Mouse (Mus musculus) ZHBTc4 (cell line): ENCODE measurements at regions not wholly inside any gene's neighbourhood (a gene's known extent, or its start where the extent isn't known, plus 50 kb on each side); places are given as distances from the start of the nearest gene placed in this dataset.

Experiments used
- DNase-seq: peaks from one replicate; pipeline ENCODE4 v3.0.0-alpha.2; 2011; ENCODE audit warnings: low read depth, low spot score

GRCm38 (mm10) chr13:90493696-90494095, 404.3 kb upstream of the Xrcc4 start:
- DNase-seq, result no peak

GRCm38 (mm10) chr13:90490991-90491951, 401.9 kb upstream of the Xrcc4 start:
- no peak for DNase-seq

- DNase-seq, result no peak
Measured at GRCm38 (mm10) chr13:90480484-90480883, 391.1 kb upstream of the Xrcc4 start.

- DNase-seq, result no peak
Measured at GRCm38 (mm10) chr13:90476880-90477279, 387.5 kb upstream of the Xrcc4 start.

GRCm38 (mm10) chr13:90474507-90474906, 385.1 kb upstream of the Xrcc4 start:
- no peak for DNase-seq

GRCm38 (mm10) chr13:90474053-90474452, 384.6 kb upstream of the Xrcc4 start:
- DNase-seq, result no peak

GRCm38 (mm10) chr13:90473041-90473825, 383.8 kb upstream of the Xrcc4 start:
- no peak for DNase-seq

- no peak for DNase-seq
Measured at GRCm38 (mm10) chr13:90466096-90466495, 376.7 kb upstream of the Xrcc4 start.

GRCm38 (mm10) chr13:90464051-90464450, 374.6 kb upstream of the Xrcc4 start:
- DNase-seq, result no peak

GRCm38 (mm10) chr13:90463381-90463780, 374.0 kb upstream of the Xrcc4 start:
- no peak for DNase-seq

- peak; percentile 74 for DNase-seq
Measured at GRCm38 (mm10) chr13:90454631-90455030, 365.2 kb upstream of the Xrcc4 start.

- DNase-seq, result peak; percentile 77
Measured at GRCm38 (mm10) chr13:90426901-90427300, 337.5 kb upstream of the Xrcc4 start.

GRCm38 (mm10) chr13:90425379-90425778, 336.0 kb upstream of the Xrcc4 start:
- no peak for DNase-seq

- no peak for DNase-seq
Measured at GRCm38 (mm10) chr13:90424541-90424940, 335.1 kb upstream of the Xrcc4 start.

- no peak for DNase-seq
Measured at GRCm38 (mm10) chr13:90420966-90421365, 331.6 kb upstream of the Xrcc4 start.

GRCm38 (mm10) chr13:90404392-90404791, 315.0 kb upstream of the Xrcc4 start:
- DNase-seq, result no peak

GRCm38 (mm10) chr13:90402061-90402460, 312.7 kb upstream of the Xrcc4 start:
- DNase-seq, result no peak

GRCm38 (mm10) chr13:90401496-90401895, 312.1 kb upstream of the Xrcc4 start:
- no peak for DNase-seq

- no peak for DNase-seq
Measured at GRCm38 (mm10) chr13:90395274-90396023, 306.0 kb upstream of the Xrcc4 start.

GRCm38 (mm10) chr13:90394815-90395241, 305.4 kb upstream of the Xrcc4 start:
- no peak for DNase-seq

GRCm38 (mm10) chr13:90392415-90392814, 303.0 kb upstream of the Xrcc4 start:
- DNase-seq, result no peak

- DNase-seq, result no peak
Measured at GRCm38 (mm10) chr13:90376619-90377018, 287.2 kb upstream of the Xrcc4 start.
